Mouse (Mus musculus) CD4-positive helper T cell, adult 2 months (primary cell): ENCODE data around the gene Cux1.

Source experiments
- DNase-seq: peaks from one replicate; pipeline ENCODE4 v3.0.0-alpha.2; 2012; ENCODE audit warnings: low read depth, missing footprints, low spot score

The Cux1 gene

GRCm38 (mm10) chr5:136566812-136567175 lies 496 bp downstream of the Cux1 start:
- no peak for DNase-seq

- DNase-seq: peak; percentile 56
Observed at GRCm38 (mm10) chr5:136566001-136566811, 1.1 kb downstream of the Cux1 start.

- peak; percentile 26 for DNase-seq
Observed at GRCm38 (mm10) chr5:136565311-136565811, 1.9 kb downstream of the Cux1 start.

DNA sequence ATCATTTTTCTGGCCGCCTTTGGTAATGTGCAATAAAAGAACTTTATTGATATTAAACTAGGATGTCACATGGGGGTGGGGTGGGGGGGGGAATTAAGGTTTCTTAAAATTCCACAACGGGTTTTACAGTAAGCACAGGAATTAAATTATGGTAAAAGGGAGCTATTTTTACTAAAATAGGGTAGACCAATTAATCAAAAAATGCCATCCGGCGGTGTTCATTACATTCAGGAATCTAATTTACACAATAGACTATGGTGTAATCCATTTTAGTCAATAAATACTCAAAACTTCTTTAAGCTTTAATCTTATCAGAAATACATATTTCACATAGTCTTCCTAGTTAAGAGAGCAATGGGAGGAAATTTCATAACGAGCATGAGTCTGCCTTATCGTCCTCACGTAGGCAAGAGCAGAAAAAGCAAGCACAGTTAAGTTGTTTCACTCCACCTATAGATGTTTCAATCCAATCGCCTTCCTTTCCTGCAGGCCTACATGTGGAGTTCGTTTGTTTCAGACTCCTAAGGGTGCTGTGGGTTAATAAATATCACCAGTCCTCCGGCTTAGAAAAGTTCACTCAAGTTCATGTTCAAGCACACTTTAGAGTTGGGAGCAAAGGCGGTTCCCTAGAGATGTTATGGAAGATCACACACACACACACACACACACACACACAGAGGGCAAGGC lies 2.5 kb downstream of the Cux1 start:
- DNase-seq: no peak

DNA sequence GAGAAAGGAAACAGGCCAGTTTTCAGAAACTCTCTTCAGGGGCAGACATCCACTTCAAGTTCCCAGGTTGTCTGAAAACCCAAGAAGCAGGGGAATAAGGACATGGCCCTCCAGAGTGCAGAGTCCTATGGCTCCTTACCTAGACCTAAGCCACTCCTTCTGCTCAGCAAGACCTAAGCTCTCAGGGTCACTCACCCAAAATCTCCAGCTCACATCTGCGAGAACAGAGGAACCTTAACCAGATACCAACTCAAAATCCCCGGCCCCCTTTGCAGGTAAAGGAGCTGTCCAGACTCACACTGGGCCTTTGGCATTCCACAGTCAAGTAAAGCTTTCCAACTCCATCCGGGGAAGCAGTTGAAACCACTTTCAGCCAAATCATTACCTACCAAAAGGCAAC lies 3.3 kb downstream of the Cux1 start:
- no peak for DNase-seq

GRCm38 (mm10) chr5:136563104-136563503 lies 4.2 kb downstream of the Cux1 start:
- no peak for DNase-seq

DNA sequence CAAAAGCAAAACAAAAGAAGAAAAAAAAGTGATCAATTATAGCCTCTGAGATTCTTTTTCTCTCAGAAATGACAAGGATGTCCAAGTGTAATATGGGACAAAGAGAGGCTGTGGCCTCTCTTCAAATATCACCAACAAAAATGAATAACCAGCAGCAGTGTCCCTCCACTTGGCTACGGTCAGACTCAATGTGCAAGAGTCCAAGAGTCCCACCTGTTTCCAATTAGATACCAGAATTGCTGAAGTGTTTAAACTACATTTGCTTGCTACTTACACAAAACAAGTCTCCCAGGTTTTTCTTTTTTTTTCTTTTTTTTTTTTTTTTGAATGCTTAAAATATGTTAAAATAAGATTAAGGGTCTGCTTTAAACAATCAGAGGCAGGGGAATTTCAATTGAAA lies 5.1 kb downstream of the Cux1 start:
- no peak for DNase-seq

DNA sequence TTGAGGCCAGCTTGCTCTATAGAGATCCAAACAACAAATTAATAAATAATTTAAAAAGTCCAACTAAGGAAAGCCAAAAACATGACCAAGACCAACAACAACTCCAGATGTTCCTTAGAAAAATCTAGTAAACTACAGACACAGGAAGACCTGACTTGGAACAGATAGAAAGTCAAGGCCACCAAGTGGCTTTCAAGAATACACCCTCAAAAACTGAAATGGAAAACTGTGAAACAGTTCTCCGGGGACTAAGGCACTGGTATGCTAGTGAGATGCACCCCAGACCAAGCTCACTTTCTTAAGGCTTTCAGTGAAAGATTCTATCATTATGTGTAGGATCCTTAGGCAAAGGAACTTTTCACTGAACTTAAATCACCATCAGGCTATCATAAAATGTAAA lies 5.6 kb downstream of the Cux1 start:
- DNase-seq: no peak

DNA sequence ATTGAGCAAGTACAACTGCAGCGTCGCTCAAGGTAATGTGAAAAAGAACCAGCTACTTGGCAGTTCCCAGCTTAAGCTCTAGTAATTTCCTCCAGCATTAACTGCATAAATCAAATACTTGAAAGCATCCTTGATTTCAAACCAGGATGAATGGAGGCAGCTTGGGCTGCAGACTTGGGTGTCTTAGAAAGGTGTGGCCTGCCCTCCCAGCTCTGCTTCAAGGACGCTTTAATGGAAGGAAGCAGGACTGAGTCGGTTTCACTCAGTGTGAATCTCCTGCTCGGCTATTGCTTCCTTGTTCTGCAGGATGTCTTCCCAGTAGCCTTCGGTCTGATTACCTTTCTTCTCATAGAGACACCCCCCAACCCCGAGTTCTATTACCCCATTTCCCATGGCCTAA lies 6.6 kb downstream of the Cux1 start:
- no peak for DNase-seq

- DNase-seq: no peak
Observed at GRCm38 (mm10) chr5:136557446-136557845, 9.8 kb downstream of the Cux1 start.

DNA sequence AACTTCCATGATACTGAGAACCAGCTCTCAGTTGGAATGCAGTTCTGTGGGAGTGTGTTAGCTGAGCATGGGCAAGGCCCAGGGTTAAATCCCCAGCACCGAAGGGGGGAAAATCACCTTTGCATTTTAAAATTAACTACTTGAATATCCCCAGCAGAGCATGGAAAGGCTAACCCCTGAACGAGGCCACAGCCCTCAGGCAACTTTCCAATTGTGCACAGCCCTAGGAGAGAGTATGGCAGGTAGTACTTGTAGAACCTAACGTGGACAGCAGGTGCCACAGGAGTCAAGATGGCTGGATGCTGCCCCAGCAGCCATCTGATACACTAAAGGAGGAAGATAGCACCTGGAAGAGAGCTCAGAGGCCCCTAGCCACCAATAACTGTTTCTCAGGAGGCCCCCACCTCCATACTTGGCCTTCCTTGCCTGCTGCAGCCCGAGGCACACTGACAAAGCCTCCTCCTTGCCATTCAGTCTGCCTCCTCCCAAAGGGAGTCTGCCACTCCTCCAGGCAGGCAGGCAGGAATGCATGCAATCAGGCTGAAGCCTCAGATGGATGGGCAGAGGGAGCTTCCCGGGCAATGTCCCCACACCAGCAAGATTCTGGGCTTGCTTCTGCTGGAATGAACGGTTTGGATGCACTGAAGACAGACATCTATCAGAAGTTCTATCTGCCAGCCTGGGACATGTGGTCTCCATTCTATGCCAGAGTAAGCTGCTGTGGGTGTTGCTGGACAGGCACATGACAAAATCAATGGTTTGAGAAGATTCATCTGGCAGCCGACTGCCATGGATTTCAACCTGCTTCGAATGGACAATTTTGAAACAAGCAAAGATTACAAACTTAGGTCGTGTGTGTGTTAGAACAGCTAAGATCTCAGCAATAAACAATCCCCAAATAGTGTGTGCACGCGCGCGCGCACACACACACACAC lies 10.7 kb downstream of the Cux1 start:
- no peak for DNase-seq

GRCm38 (mm10) chr5:136555703-136556102 lies 11.6 kb downstream of the Cux1 start:
- DNase-seq: no peak

DNA sequence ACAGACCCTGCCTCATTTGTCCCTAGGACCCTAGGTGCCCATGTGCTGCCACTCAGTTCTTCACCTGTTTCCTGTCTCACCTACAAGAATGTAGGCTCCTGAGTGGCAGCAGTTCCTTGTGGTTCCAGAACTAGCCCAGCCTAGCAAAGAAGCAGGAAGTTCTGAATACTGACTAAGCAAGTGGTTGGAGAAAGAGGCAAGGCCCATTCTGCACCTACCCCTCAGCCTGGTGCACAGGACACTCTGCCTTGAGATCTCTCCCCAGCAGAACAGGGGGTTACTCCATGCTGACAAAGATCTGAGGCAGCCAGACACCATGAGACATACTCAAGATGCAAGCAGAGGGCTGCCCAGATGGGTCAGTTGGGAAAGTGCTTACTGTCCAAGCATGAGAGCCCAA lies 14.5 kb downstream of the Cux1 start:
- DNase-seq: no peak

DNA sequence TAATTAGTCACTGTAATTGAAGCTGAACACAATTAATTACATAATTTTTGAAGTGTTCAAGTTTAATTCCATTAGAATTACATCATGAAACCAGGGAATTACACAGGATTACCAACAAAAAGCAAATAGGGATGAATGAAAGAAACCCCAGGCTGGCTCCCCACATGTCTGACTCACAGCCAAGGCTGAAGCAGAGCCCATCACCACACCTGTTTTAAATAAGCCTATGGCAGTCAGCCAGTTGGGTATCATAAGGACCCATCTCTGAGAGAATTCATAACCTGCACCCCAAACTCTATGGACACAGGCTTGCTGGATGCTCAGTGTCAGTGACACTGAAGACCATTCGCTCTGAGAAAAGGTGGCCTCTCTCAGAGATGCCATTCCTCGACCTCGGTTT lies 15.2 kb downstream of the Cux1 start:
- no peak for DNase-seq

- no peak for DNase-seq
Observed at GRCm38 (mm10) chr5:136551571-136551970, 15.7 kb downstream of the Cux1 start.

DNA sequence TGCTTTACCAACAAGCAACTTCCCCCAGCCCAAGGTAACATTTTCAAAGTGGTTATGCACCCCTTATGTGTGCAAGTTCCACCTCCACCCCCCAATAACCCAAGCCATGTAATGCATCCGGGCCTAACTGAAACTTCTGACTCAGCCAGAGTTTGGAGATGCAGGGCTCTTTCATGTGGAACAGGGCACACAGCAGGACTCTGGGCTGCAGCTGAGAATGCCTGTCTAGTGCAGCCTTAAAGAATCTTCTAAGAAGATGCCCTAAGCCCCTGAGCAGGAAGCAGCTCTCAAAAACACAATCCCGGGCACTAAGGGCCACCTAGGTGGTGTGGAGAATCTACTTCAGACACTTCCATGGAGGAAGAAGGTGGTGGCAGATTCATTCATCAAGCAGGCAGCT lies 16.6 kb downstream of the Cux1 start:
- DNase-seq: no peak

- DNase-seq: no peak
Observed at GRCm38 (mm10) chr5:136548776-136549175, 18.5 kb downstream of the Cux1 start.

DNA sequence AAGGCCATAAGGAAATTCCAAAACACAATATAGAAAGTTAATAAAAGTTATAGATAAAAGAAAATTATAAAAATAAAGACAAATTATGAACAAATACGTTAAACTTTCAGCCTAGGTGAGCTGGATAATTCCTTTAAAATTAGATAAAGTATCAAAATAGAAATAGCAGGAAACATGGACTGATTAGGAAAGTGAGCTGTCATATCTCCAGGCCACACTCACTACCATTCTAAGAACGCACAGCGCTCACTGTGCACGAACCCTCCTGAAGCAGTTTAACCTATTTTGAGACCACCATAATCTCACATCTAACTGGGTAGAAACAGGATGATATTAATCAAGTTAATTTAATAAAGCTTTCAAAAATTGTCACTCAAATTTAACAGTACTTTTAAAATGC lies 22.2 kb downstream of the Cux1 start:
- DNase-seq: no peak

GRCm38 (mm10) chr5:136543171-136543570 lies 24.1 kb downstream of the Cux1 start:
- no peak for DNase-seq

DNA sequence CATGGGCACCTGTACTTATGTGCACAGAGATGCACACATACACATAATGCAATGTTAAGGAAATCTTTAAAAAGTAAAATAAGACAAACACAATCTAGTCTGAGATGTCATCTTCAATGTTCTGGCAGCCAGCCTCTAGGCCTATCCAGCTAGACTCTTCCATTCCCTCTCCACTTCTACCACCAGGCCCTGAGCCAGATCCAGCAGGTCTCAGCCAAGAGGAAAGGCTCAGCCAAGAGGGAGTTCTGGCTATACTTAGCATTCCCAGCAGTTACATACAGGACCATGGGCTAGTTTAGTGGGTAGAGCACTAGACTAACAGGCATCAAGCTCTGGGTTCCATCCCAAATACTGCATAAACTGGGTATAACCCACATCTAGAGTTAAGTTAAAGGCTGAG lies 26.3 kb downstream of the Cux1 start:
- DNase-seq: no peak

- no peak for DNase-seq
Observed at GRCm38 (mm10) chr5:136540055-136540838, 27.0 kb downstream of the Cux1 start.
